Mouse (Mus musculus): ENCODE data around the gene Pitpnm3.

DNA sequence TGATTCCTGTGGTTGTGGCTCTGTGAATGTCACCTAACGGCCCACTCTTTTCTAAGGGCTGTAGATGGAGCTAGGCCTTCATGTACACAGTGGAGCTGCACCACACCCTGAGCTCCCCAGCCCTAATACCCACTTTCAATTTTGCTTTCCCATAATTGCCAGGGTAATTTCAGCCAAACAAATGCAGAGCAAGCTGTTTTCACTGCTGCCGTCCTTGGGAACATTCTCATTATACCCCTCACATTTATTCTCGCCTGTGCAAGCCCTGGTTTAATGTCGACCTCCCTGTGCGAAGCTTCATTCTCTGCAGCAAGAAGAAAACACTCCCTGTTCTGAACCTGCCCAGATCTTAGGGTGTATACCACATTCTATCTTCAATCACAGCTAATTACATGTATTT is 40.4 kb upstream of the Pitpnm3 start:
- no peak for TF ChIP-seq CTCF (IDR thresholded peaks at IDR 0.05)
- no peak for TF ChIP-seq EP300 (IDR thresholded peaks at IDR 0.05)

Measured in lung, postnatal 0 days (tissue).